Mouse (Mus musculus): Measurements from ENCODE around the gene Ccdc148. TPM values are rescaled to one million over a fixed set of nuclear protein-coding genes. Genes with fewer than 3 reads are reported as not detected.

Gene Ccdc148
- polyA plus RNA-seq, 1 experiment from 2014 or later: 8.0 TPM

- ATAC-seq: no peak
- Histone ChIP-seq H3K4me1 (ENCODE audit: control insufficient read depth, insufficient read depth, low read length) (no peaks in the 10 kb centered on the region), H3K9me3 (replicated peaks; ENCODE audit: control insufficient read depth, low read length, poor library complexity, severe bottlenecking) (no peaks in the 10 kb centered on the region), H3K27ac (ENCODE audit: low read length) (no peak overlapping the region), H3K4me3 (ENCODE audit: low read depth, low read length) (no peak overlapping the region), H3K4me2 (ENCODE audit: low read length) (no peak overlapping the region), H3K36me3 (ENCODE audit: control insufficient read depth, insufficient read depth, low read length) (no peaks in the 10 kb centered on the region), H3K9ac (ENCODE audit: low read depth, low read length) (no peak overlapping the region), H3K27me3 (ENCODE audit: control insufficient read depth, insufficient read depth, low read depth, low read length) (no peaks in the 10 kb centered on the region)
- 95% methylated on average over 8 of the region's 8 CpGs for WGBS
Observed at GRCm38 (mm10) chr2:59006567-59007340, 153.7 kb downstream of the Ccdc148 start.

GRCm38 (mm10) chr2:58997151-58997550 is 163.3 kb downstream of the Ccdc148 start:
- H3K4me1 ChIP-seq (ENCODE audit: control insufficient read depth, insufficient read depth, low read length): no peaks in the 10 kb centered on the region
- ATAC-seq: no peak
- no peak overlapping the region for H3K4me3 ChIP-seq (ENCODE audit: low read depth, low read length)
- H3K9me3 ChIP-seq (replicated peaks; ENCODE audit: control insufficient read depth, low read length, poor library complexity, severe bottlenecking): no peaks in the 10 kb centered on the region
- H3K9ac ChIP-seq (ENCODE audit: low read depth, low read length): no peak overlapping the region
- 89% methylated on average over 2 of the region's 2 CpGs for WGBS
- H3K27ac ChIP-seq (ENCODE audit: low read length): no peak overlapping the region
- H3K27me3 ChIP-seq (ENCODE audit: control insufficient read depth, insufficient read depth, low read depth, low read length): no peaks in the 10 kb centered on the region
- H3K36me3 ChIP-seq (ENCODE audit: control insufficient read depth, insufficient read depth, low read length): no peaks in the 10 kb centered on the region
- no peak overlapping the region for H3K4me2 ChIP-seq (ENCODE audit: low read length)

GRCm38 (mm10) chr2:58992431-58993191 is 167.9 kb downstream of the Ccdc148 start:
- 84% methylated on average over 14 of the region's 14 CpGs for WGBS
- no peak overlapping the region for H3K4me3 ChIP-seq (ENCODE audit: low read depth, low read length)
- no peaks in the 10 kb centered on the region for H3K4me1 ChIP-seq (ENCODE audit: control insufficient read depth, insufficient read depth, low read length)
- H3K4me2 ChIP-seq (ENCODE audit: low read length): no peak overlapping the region
- ATAC-seq: no peak
- H3K9ac ChIP-seq (ENCODE audit: low read depth, low read length): no peak overlapping the region
- H3K27me3 ChIP-seq (ENCODE audit: control insufficient read depth, insufficient read depth, low read depth, low read length): no peaks in the 10 kb centered on the region
- no peaks in the 10 kb centered on the region for H3K36me3 ChIP-seq (ENCODE audit: control insufficient read depth, insufficient read depth, low read length)
- H3K9me3 ChIP-seq (replicated peaks; ENCODE audit: control insufficient read depth, low read length, poor library complexity, severe bottlenecking): no peaks in the 10 kb centered on the region
- H3K27ac ChIP-seq (ENCODE audit: low read length): no peak overlapping the region

- no peak for ATAC-seq
- H3K4me1 ChIP-seq (ENCODE audit: control insufficient read depth, insufficient read depth, low read length): no peaks in the 10 kb centered on the region; the same call in 1 of the 2 replicates
- no peak overlapping the region for H3K9ac ChIP-seq (ENCODE audit: low read depth, low read length)
- 91% methylated on average over 7 of the region's 7 CpGs for WGBS
- H3K36me3 ChIP-seq (ENCODE audit: control insufficient read depth, insufficient read depth, low read length): no peaks in the 10 kb centered on the region
- no peaks in the 10 kb centered on the region for H3K27me3 ChIP-seq (ENCODE audit: control insufficient read depth, insufficient read depth, low read depth, low read length)
- no peaks in the 10 kb centered on the region for H3K9me3 ChIP-seq (replicated peaks; ENCODE audit: control insufficient read depth, low read length, poor library complexity, severe bottlenecking)
- no peak overlapping the region for H3K27ac ChIP-seq (ENCODE audit: low read length)
- no peak overlapping the region for H3K4me2 ChIP-seq (ENCODE audit: low read length)
- no peak overlapping the region for H3K4me3 ChIP-seq (ENCODE audit: low read depth, low read length)
Observed at GRCm38 (mm10) chr2:58978095-58978494, 182.4 kb downstream of the Ccdc148 start.

GRCm38 (mm10) chr2:58971507-58972275 is 188.8 kb downstream of the Ccdc148 start:
- WGBS: 54% methylated on average over 9 of the region's 9 CpGs
- Histone ChIP-seq H3K9ac (ENCODE audit: low read depth, low read length) (no peak overlapping the region), H3K27me3 (ENCODE audit: control insufficient read depth, insufficient read depth, low read depth, low read length) (no peaks in the 10 kb centered on the region), H3K4me1 (ENCODE audit: control insufficient read depth, insufficient read depth, low read length) (no peaks in the 10 kb centered on the region; the same call in 1 of the 2 replicates), H3K4me2 (ENCODE audit: low read length) (no peak overlapping the region), H3K36me3 (ENCODE audit: control insufficient read depth, insufficient read depth, low read length) (no peaks in the 10 kb centered on the region), H3K4me3 (ENCODE audit: low read depth, low read length) (no peak overlapping the region), H3K9me3 (replicated peaks; ENCODE audit: control insufficient read depth, low read length, poor library complexity, severe bottlenecking) (no peaks in the 10 kb centered on the region), H3K27ac (ENCODE audit: low read length) (no peak overlapping the region)
- no peak for ATAC-seq

GRCm38 (mm10) chr2:58956770-58957300 is 203.6 kb downstream of the Ccdc148 start:
- H3K36me3 ChIP-seq (ENCODE audit: control insufficient read depth, insufficient read depth, low read length): no peaks in the 10 kb centered on the region
- no peaks in the 10 kb centered on the region for H3K4me1 ChIP-seq (ENCODE audit: control insufficient read depth, insufficient read depth, low read length)
- 5% methylated on average over 2 of the region's 2 CpGs for WGBS
- H3K9me3 ChIP-seq (replicated peaks; ENCODE audit: control insufficient read depth, low read length, poor library complexity, severe bottlenecking): peaks cover 4% of the 10 kb centered on the region; the same call in 1 of the 2 replicates
- ATAC-seq: no peak
- H3K4me2 ChIP-seq (ENCODE audit: low read length): no peak overlapping the region
- H3K9ac ChIP-seq (ENCODE audit: low read depth, low read length): no peak overlapping the region
- no peaks in the 10 kb centered on the region for H3K27me3 ChIP-seq (ENCODE audit: control insufficient read depth, insufficient read depth, low read depth, low read length)
- no peak overlapping the region for H3K27ac ChIP-seq (ENCODE audit: low read length)
- H3K4me3 ChIP-seq (ENCODE audit: low read depth, low read length): no peak overlapping the region

GRCm38 (mm10) chr2:58956351-58956750 is 204.1 kb downstream of the Ccdc148 start:
- WGBS: 45% methylated on average over 2 of the region's 2 CpGs
- Histone ChIP-seq H3K9me3 (replicated peaks; ENCODE audit: control insufficient read depth, low read length, poor library complexity, severe bottlenecking) (peaks cover 4% of the 10 kb centered on the region; the same call in 1 of the 2 replicates), H3K4me1 (ENCODE audit: control insufficient read depth, insufficient read depth, low read length) (no peaks in the 10 kb centered on the region), H3K36me3 (ENCODE audit: control insufficient read depth, insufficient read depth, low read length) (no peaks in the 10 kb centered on the region), H3K4me2 (ENCODE audit: low read length) (no peak overlapping the region), H3K27me3 (ENCODE audit: control insufficient read depth, insufficient read depth, low read depth, low read length) (no peaks in the 10 kb centered on the region), H3K4me3 (ENCODE audit: low read depth, low read length) (no peak overlapping the region), H3K9ac (ENCODE audit: low read depth, low read length) (no peak overlapping the region), H3K27ac (ENCODE audit: low read length) (no peak overlapping the region)
- ATAC-seq: no peak

- Histone ChIP-seq H3K4me3 (ENCODE audit: low read depth, low read length) (no peak overlapping the region), H3K4me1 (ENCODE audit: control insufficient read depth, insufficient read depth, low read length) (no peaks in the 10 kb centered on the region), H3K9me3 (replicated peaks; ENCODE audit: control insufficient read depth, low read length, poor library complexity, severe bottlenecking) (peaks cover 4% of the 10 kb centered on the region; the same call in 1 of the 2 replicates), H3K27ac (ENCODE audit: low read length) (no peak overlapping the region), H3K9ac (ENCODE audit: low read depth, low read length) (no peak overlapping the region), H3K27me3 (ENCODE audit: control insufficient read depth, insufficient read depth, low read depth, low read length) (no peaks in the 10 kb centered on the region), H3K4me2 (ENCODE audit: low read length) (no peak overlapping the region), H3K36me3 (ENCODE audit: control insufficient read depth, insufficient read depth, low read length) (no peaks in the 10 kb centered on the region)
- no peak for ATAC-seq
- whole genome bisulfite sequencing: 89% methylated on average over 3 of the region's 3 CpGs
Observed at GRCm38 (mm10) chr2:58952101-58952500, 208.4 kb downstream of the Ccdc148 start.

Data from midbrain, embryonic 16.5 days (tissue).